Mouse (Mus musculus): ENCODE data around the gene Mapk1ip1l.

- no peak for TF ChIP-seq CTCF (IDR thresholded peaks at IDR 0.05; ENCODE audit: extremely low read depth, insufficient read depth, low read length)
- TF ChIP-seq POLR2A (IDR thresholded peaks at IDR 0.05; ENCODE audit: extremely low read depth, insufficient read depth, low read length): no peak
Observed at GRCm38 (mm10) chr14:47335300-47335699, 37.2 kb downstream of the Mapk1ip1l start.

Data from cortical plate, adult 2 months (tissue).